Mouse (Mus musculus): ENCODE data around the gene Fam196a. TPM values are rescaled to one million over a fixed set of nuclear protein-coding genes. Genes with fewer than 3 reads are reported as not detected.

Fam196a gene
- polyA plus RNA-seq, 1 experiment from 2014 or later = 2.5 TPM

GRCm38 (mm10) chr7:134872511-134872910, 65.7 kb downstream of the Fam196a start:
- Histone ChIP-seq H3K9ac (ENCODE audit: low read length) (no peak overlapping the region), H3K4me1 (ENCODE audit: control insufficient read depth, insufficient read depth, low read length) (no peaks in the 10 kb centered on the region), H3K27ac (ENCODE audit: low read length) (no peak overlapping the region), H3K36me3 (ENCODE audit: control insufficient read depth, insufficient read depth, low read length) (peaks cover 4% of the 10 kb centered on the region; the same call in 1 of the 2 replicates), H3K9me3 (replicated peaks; ENCODE audit: control insufficient read depth, low read length) (no peaks in the 10 kb centered on the region), H3K4me3 (replicated peaks; ENCODE audit: low read length) (no peak overlapping the region), H3K27me3 (ENCODE audit: control insufficient read depth, insufficient read depth, low read length) (no peaks in the 10 kb centered on the region), H3K4me2 (ENCODE audit: low read depth, low read length) (no peak overlapping the region)
- WGBS = 70% methylated on average over 3 of the region's 3 CpGs
- ATAC-seq (ENCODE audit: insufficient read depth, low FRiP score) = no peak

GRCm38 (mm10) chr7:134864175-134864574, 74.1 kb downstream of the Fam196a start:
- H3K27ac ChIP-seq (ENCODE audit: low read length) = no peak overlapping the region
- WGBS = 50% methylated on average over 2 of the region's 2 CpGs
- H3K9ac ChIP-seq (ENCODE audit: low read length) = no peak overlapping the region
- H3K4me3 ChIP-seq (replicated peaks; ENCODE audit: low read length) = no peak overlapping the region
- no peaks in the 10 kb centered on the region for H3K9me3 ChIP-seq (replicated peaks; ENCODE audit: control insufficient read depth, low read length)
- no peak for ATAC-seq (ENCODE audit: insufficient read depth, low FRiP score)
- no peaks in the 10 kb centered on the region for H3K36me3 ChIP-seq (ENCODE audit: control insufficient read depth, insufficient read depth, low read length)
- no peaks in the 10 kb centered on the region for H3K4me1 ChIP-seq (ENCODE audit: control insufficient read depth, insufficient read depth, low read length)
- no peaks in the 10 kb centered on the region for H3K27me3 ChIP-seq (ENCODE audit: control insufficient read depth, insufficient read depth, low read length)
- no peak overlapping the region for H3K4me2 ChIP-seq (ENCODE audit: low read depth, low read length)

- Histone ChIP-seq H3K4me2 (ENCODE audit: low read depth, low read length) (no peak overlapping the region), H3K27me3 (ENCODE audit: control insufficient read depth, insufficient read depth, low read length) (no peaks in the 10 kb centered on the region), H3K9me3 (replicated peaks; ENCODE audit: control insufficient read depth, low read length) (no peaks in the 10 kb centered on the region), H3K9ac (ENCODE audit: low read length) (no peak overlapping the region), H3K4me1 (ENCODE audit: control insufficient read depth, insufficient read depth, low read length) (no peaks in the 10 kb centered on the region), H3K36me3 (ENCODE audit: control insufficient read depth, insufficient read depth, low read length) (no peaks in the 10 kb centered on the region), H3K4me3 (replicated peaks; ENCODE audit: low read length) (no peak overlapping the region), H3K27ac (ENCODE audit: low read length) (no peak overlapping the region)
- WGBS = 91% methylated on average over 6 of the region's 6 CpGs
- ATAC-seq (ENCODE audit: insufficient read depth, low FRiP score) = no peak
Measured at GRCm38 (mm10) chr7:134862000-134862399, 76.2 kb downstream of the Fam196a start.

GRCm38 (mm10) chr7:134842751-134843150, 95.5 kb downstream of the Fam196a start:
- no peak for ATAC-seq (ENCODE audit: insufficient read depth, low FRiP score)
- H3K36me3 ChIP-seq (ENCODE audit: control insufficient read depth, insufficient read depth, low read length) = no peaks in the 10 kb centered on the region
- 86% methylated on average over 4 of the region's 4 CpGs for WGBS

GRCm38 (mm10) chr7:134840066-134840465, 98.2 kb downstream of the Fam196a start:
- H3K36me3 ChIP-seq (ENCODE audit: control insufficient read depth, insufficient read depth, low read length) = no peaks in the 10 kb centered on the region
- no peaks in the 10 kb centered on the region for H3K27me3 ChIP-seq (ENCODE audit: control insufficient read depth, insufficient read depth, low read length)
- no peak overlapping the region for H3K27ac ChIP-seq (ENCODE audit: low read length)
- H3K4me1 ChIP-seq (ENCODE audit: control insufficient read depth, insufficient read depth, low read length) = no peaks in the 10 kb centered on the region
- ATAC-seq (ENCODE audit: insufficient read depth, low FRiP score) = no peak
- no peak overlapping the region for H3K4me2 ChIP-seq (ENCODE audit: low read depth, low read length)
- no peak overlapping the region for H3K4me3 ChIP-seq (replicated peaks; ENCODE audit: low read length)
- no peaks in the 10 kb centered on the region for H3K9me3 ChIP-seq (replicated peaks; ENCODE audit: control insufficient read depth, low read length)
- 86% methylated on average over 2 of the region's 2 CpGs for WGBS
- H3K9ac ChIP-seq (ENCODE audit: low read length) = no peak overlapping the region

More at GRCm38 (mm10) chr7:134842751-134843150, 95.5 kb downstream of the Fam196a start:
- H3K4me1 ChIP-seq (ENCODE audit: control insufficient read depth, insufficient read depth, low read length) = no peaks in the 10 kb centered on the region
- no peak overlapping the region for H3K4me2 ChIP-seq (ENCODE audit: low read depth, low read length)
- H3K27ac ChIP-seq (ENCODE audit: low read length) = no peak overlapping the region
- H3K27me3 ChIP-seq (ENCODE audit: control insufficient read depth, insufficient read depth, low read length) = no peaks in the 10 kb centered on the region
- no peaks in the 10 kb centered on the region for H3K9me3 ChIP-seq (replicated peaks; ENCODE audit: control insufficient read depth, low read length)
- no peak overlapping the region for H3K9ac ChIP-seq (ENCODE audit: low read length)
- H3K4me3 ChIP-seq (replicated peaks; ENCODE audit: low read length) = no peak overlapping the region
